Comparison of ENCODE assay signal across 8 mouse cellular contexts in genomic region chr2:25054221-25055067, GRCm38 (mm10). TPM values are rescaled to one million over a fixed set of nuclear protein-coding genes. Genes with fewer than 3 reads are reported as not detected.
A peak's percentile ranks its signal among the peaks of the same experiment; 100 is the strongest.
DNase-seq lines count a peak whose midpoint lies in the region; ATAC-seq lines count a peak whose summit lies in the region.

TSS of gene Nsmf (plus strand) at chr2:25054355.

- peak; percentile 95 for ATAC-seq in inflammation-experienced regulatory T-cells, adult 6 months
- ATAC-seq in megakaryocyte-erythroid progenitor cell, adult 5-6 weeks (replicated peaks; ENCODE audit: low FRiP score, low TSS enrichment, poor library complexity, severe bottlenecking) = peak; percentile 77

- intact Hi-C loops in gastrocnemius, postnatal 14 days (cut with DNase I; ENCODE audit: low total_unique reads) = no loop called here
- intact Hi-C loops in left cerebral cortex, postnatal 10 days (cut with DNase I) = no loop called here

- peak; percentile 81 for DNase-seq in adipocyte (ENCODE audit: low spot score)
- DNase-seq in embryo, embryonic 10 days (ENCODE audit: low spot score) = peak; percentile 91
- DNase-seq in gastrocnemius, postnatal 14 days = peak; percentile 92
- peak; percentile 82 to 93 for DNase-seq in left cerebral cortex, postnatal 10 days (ENCODE audit: extremely low spot score in 1 of 2, low spot score in 2 of 2)
- DNase-seq in right cerebral cortex, postnatal 25 days = peak; percentile 90
- peak; percentile 82 to 90 for DNase-seq in urinary bladder, postnatal 4 days (ENCODE audit: low spot score in 2 of 2)

RNA-seq across cellular contexts. Expression of gene Nsmf, which starts in this region (rescaled TPM):
- total RNA-seq in gastrocnemius, postnatal 14 days (2021) = 10 to 100 TPM; 16.7 to 19.5 TPM
- 10 to 100 TPM; 11.3 to 20.4 (median 11.4) TPM for polyA plus RNA-seq in inflammation-experienced regulatory T-cells, adult 6 months (2017; shearing (Covaris generic))
- 100 to 1,000 TPM; 566 to 585 TPM for total RNA-seq in left cerebral cortex, postnatal 10 days (2021)
- 17.1 and 34.5 TPM in 2 replicates for total RNA-seq in megakaryocyte-erythroid progenitor cell, adult 5-6 weeks (2014; fragmentation: Nextera tagmentation)
- total RNA-seq in megakaryocyte-erythroid progenitor cell, adult 5-6 weeks (2017) = 5.9 and 21.1 TPM in 2 replicates

Comparison
In these comparisons a context has a peak if more than half of its experiments do, and no peak if none do; other contexts are left out.
1. Peak in every context shown above with its lines: DNase-seq and ATAC-seq.
2. RNA of gene Nsmf (total RNA-seq): 566 to 585 TPM in left cerebral cortex, postnatal 10 days; 5.9 to 34.5 TPM in megakaryocyte-erythroid progenitor cell, adult 5-6 weeks and 16.7 to 19.5 TPM in gastrocnemius, postnatal 14 days; every median in the first group is over 10 times any median in the second.